Mouse (Mus musculus) ES-Bruce4 (cell line): ENCODE data around the gene Dpt. TPM values are rescaled to one million over a fixed set of nuclear protein-coding genes. Genes with fewer than 3 reads are reported as not detected.
"Not testable (repeated sequence)": the region's sequence is repeated elsewhere in the genome, so short reads cannot be mapped to it uniquely, and the experiment has no call there.

Experiments used
- H3K27ac ChIP-seq: 2 replicates; pipeline ENCODE4 v1.5.1; 2012; ENCODE audit warnings: low read length, inconsistent platforms; ENCODE audit not compliant: insufficient read depth
- H3K27me3 ChIP-seq: 2 replicates; pipeline ENCODE4 v1.6.1; 2012; ENCODE audit warnings: mild to moderate bottlenecking, low read length, inconsistent platforms; ENCODE audit not compliant: control insufficient read depth, poor library complexity, insufficient read depth, severe bottlenecking
- H3K36me3 ChIP-seq: 2 replicates; pipeline ENCODE4 v1.6.1; 2012; ENCODE audit warnings: inconsistent platforms, mild to moderate bottlenecking, low read length, moderate library complexity; ENCODE audit not compliant: control insufficient read depth, poor library complexity, insufficient read depth, severe bottlenecking
- H3K4me1 ChIP-seq: one replicate; pipeline ENCODE4 v1.8.1; 2011; ENCODE audit warnings: low read length; ENCODE audit not compliant: control insufficient read depth, insufficient read depth
- H3K4me3 ChIP-seq: 2 replicates; pipeline ENCODE4 v1.5.1; 2011; ENCODE audit warnings: low read depth, mild to moderate bottlenecking, low read length
- H3K9ac ChIP-seq: 2 replicates; pipeline ENCODE4 v1.6.1; 2012; ENCODE audit warnings: low read depth, mild to moderate bottlenecking, inconsistent platforms; ENCODE audit not compliant: poor library complexity, severe bottlenecking
- H3K9me3 ChIP-seq: replicated peaks from 2 replicates; pipeline ENCODE4 v1.6.1; 2012; ENCODE audit warnings: mild to moderate bottlenecking, low read length, inconsistent platforms; ENCODE audit not compliant: control insufficient read depth, poor library complexity, insufficient read depth, severe bottlenecking
- CTCF ChIP-seq: IDR thresholded peaks from one replicate; pipeline ENCODE4 v1.8.1; 2011; ENCODE audit warnings: low read depth, low read length
- EP300 ChIP-seq: IDR thresholded peaks from 2 replicates; pipeline ENCODE4 v1.6.1; 2011; ENCODE audit warnings: low read depth, low read length; ENCODE audit not compliant: insufficient read depth
- POLR2A ChIP-seq: IDR thresholded peaks from one replicate; pipeline ENCODE4 v1.8.1; 2011; ENCODE audit warnings: low read length; ENCODE audit not compliant: insufficient read depth
- polyA plus RNA-seq: library from polyadenylated mRNA; stranded (reverse); fragments of >200 nt; gene quantifications from 2 replicates; pipeline ENCODE4 v1.2.4, GENCODE M21; 2011; ENCODE audit warnings: low read depth; ENCODE audit not compliant: missing spikeins, insufficient read depth, insufficient read length

Dpt gene
- polyA plus RNA-seq, 1 experiment, result 0.34 TPM

GRCm38 (mm10) chr1:164822268-164822667 is 25.8 kb downstream of the Dpt start:
- Histone ChIP-seq H3K27ac (no peak overlapping the region), H3K9ac (no peak overlapping the region), H3K27me3 (no peaks in the 10 kb centered on the region; the same call in 1 of the 2 replicates), H3K36me3 (no peaks in the 10 kb centered on the region), H3K4me1 (no peaks in the 10 kb centered on the region), H3K9me3 (no peaks in the 10 kb centered on the region), H3K4me3 (no peak overlapping the region)
- TF ChIP-seq EP300, result no peak
- TF ChIP-seq CTCF, result no peak
- no peak for TF ChIP-seq POLR2A

GRCm38 (mm10) chr1:164824896-164825295 is 28.5 kb downstream of the Dpt start:
- Histone ChIP-seq H3K27ac (no peak overlapping the region), H3K27me3 (no peaks in the 10 kb centered on the region; the same call in 1 of the 2 replicates), H3K36me3 (no peaks in the 10 kb centered on the region), H3K9ac (no peak overlapping the region), H3K4me3 (no peak overlapping the region), H3K4me1 (no peaks in the 10 kb centered on the region), H3K9me3 (no peaks in the 10 kb centered on the region)
- TF ChIP-seq EP300 (no peak), CTCF (no peak), POLR2A (no peak)

GRCm38 (mm10) chr1:164829881-164830280 is 33.4 kb downstream of the Dpt start:
- Histone ChIP-seq H3K9me3 (no peaks in the 10 kb centered on the region), H3K4me3 (no peak overlapping the region), H3K27ac (no peak overlapping the region)

GRCm38 (mm10) chr1:164832459-164832858 is 36.0 kb downstream of the Dpt start:
- Histone ChIP-seq H3K27me3 (no peaks in the 10 kb centered on the region), H3K4me3 (no peak overlapping the region), H3K4me1 (no peaks in the 10 kb centered on the region), H3K36me3 (no peaks in the 10 kb centered on the region), H3K9ac (no peak overlapping the region), H3K27ac (no peak overlapping the region), H3K9me3 (no peaks in the 10 kb centered on the region)
- TF ChIP-seq POLR2A (no peak), EP300 (no peak), CTCF (no peak)

More at GRCm38 (mm10) chr1:164829881-164830280, 33.4 kb downstream of the Dpt start:
- no peaks in the 10 kb centered on the region for H3K36me3 ChIP-seq
- H3K27me3 ChIP-seq, result no peaks in the 10 kb centered on the region; the same call in 1 of the 2 replicates
- no peak for TF ChIP-seq CTCF
- no peak for TF ChIP-seq EP300
- TF ChIP-seq POLR2A, result no peak
- H3K4me1 ChIP-seq, result no peaks in the 10 kb centered on the region
- no peak overlapping the region for H3K9ac ChIP-seq

- Histone ChIP-seq H3K4me1 (no peaks in the 10 kb centered on the region), H3K9me3 (no peaks in the 10 kb centered on the region), H3K36me3 (no peaks in the 10 kb centered on the region), H3K9ac (no peak overlapping the region), H3K4me3 (no peak overlapping the region), H3K27ac (no peak overlapping the region), H3K27me3 (no peaks in the 10 kb centered on the region)
- TF ChIP-seq CTCF (no peak), EP300 (no peak), POLR2A (no peak)
These were observed 52.3 kb downstream of the Dpt start for GRCm38 (mm10) chr1:164848616-164849265.

- H3K9ac ChIP-seq, H3K4me1 ChIP-seq, H3K4me3 ChIP-seq, H3K27me3 ChIP-seq, H3K27ac ChIP-seq, H3K9me3 ChIP-seq, H3K36me3 ChIP-seq: not testable (repeated sequence)
These were observed 59.3 kb downstream of the Dpt start for GRCm38 (mm10) chr1:164855700-164856099.
